Mouse (Mus musculus): Measurements from ENCODE around the gene Gm867.

- no peak for TF ChIP-seq CTCF (conservative IDR thresholded peaks at IDR 0.05; ENCODE audit: insufficient read depth, insufficient read length, low read depth, low read length)
- TF ChIP-seq POLR2A (IDR thresholded peaks at IDR 0.05; ENCODE audit: low read depth, low read length) = no peak
These were observed 33.6 kb downstream of the Gm867 start for GRCm38 (mm10) chr10:75906882-75907281.

Data from kidney, adult 2 months (tissue).